Mouse (Mus musculus): ENCODE measurements at regions not wholly inside any gene's neighbourhood (a gene's known extent, or its start where the extent isn't known, plus 50 kb on each side); places are given as distances from the start of the nearest gene placed in this dataset.

GRCm38 (mm10) chr12:6000961-6001360 is 625.5 kb upstream of the Klhl29 start:
- no peak for TF ChIP-seq POLR2A (IDR thresholded peaks at IDR 0.05; ENCODE audit: borderline replicate concordance, extremely low read depth, insufficient read depth, insufficient read length, poor library complexity, severe bottlenecking)
- no peak for TF ChIP-seq CTCF (IDR thresholded peaks at IDR 0.05; ENCODE audit: borderline replicate concordance, extremely low read depth, insufficient read depth, insufficient read length)

All from brain, embryonic 14.5 days (tissue).